Mouse (Mus musculus): ENCODE data around the gene Lbx1. TPM values are rescaled to one million over a fixed set of nuclear protein-coding genes. Genes with fewer than 3 reads are reported as not detected.
A peak's percentile ranks its signal among the peaks of the same experiment; 100 is the strongest.

Lbx1 gene
- total RNA-seq, 2 experiments from 2014 or later, result not detected

GRCm38 (mm10) chr19:45221458-45221783 is 14.2 kb downstream of the Lbx1 start:
- ATAC-seq (replicated peaks; ENCODE audit: low FRiP score, low TSS enrichment, poor library complexity, severe bottlenecking), result no peak

- ATAC-seq (replicated peaks; ENCODE audit: low FRiP score, low TSS enrichment, poor library complexity, severe bottlenecking), result peak; percentile 79
These were observed 14.8 kb downstream of the Lbx1 start for GRCm38 (mm10) chr19:45220593-45221457.

GRCm38 (mm10) chr19:45216240-45216639 is 19.4 kb downstream of the Lbx1 start:
- peak; percentile 58; the same call in 1 of the 2 replicates for ATAC-seq (replicated peaks; ENCODE audit: low FRiP score, low TSS enrichment, poor library complexity, severe bottlenecking)

GRCm38 (mm10) chr19:45215431-45215830 is 20.2 kb downstream of the Lbx1 start:
- ATAC-seq (replicated peaks; ENCODE audit: low FRiP score, low TSS enrichment, poor library complexity, severe bottlenecking), result no peak

GRCm38 (mm10) chr19:45209776-45210422 is 25.7 kb downstream of the Lbx1 start:
- peak; percentile 43; the same call in 1 of the 2 replicates for ATAC-seq (replicated peaks; ENCODE audit: low FRiP score, low TSS enrichment, poor library complexity, severe bottlenecking)

- no peak for ATAC-seq (replicated peaks; ENCODE audit: low FRiP score, low TSS enrichment, poor library complexity, severe bottlenecking)
These were observed 26.4 kb downstream of the Lbx1 start for GRCm38 (mm10) chr19:45209191-45209590.

- ATAC-seq (replicated peaks; ENCODE audit: low FRiP score, low TSS enrichment, poor library complexity, severe bottlenecking), result no peak
These were observed 27.1 kb downstream of the Lbx1 start for GRCm38 (mm10) chr19:45208438-45209060.

GRCm38 (mm10) chr19:45207662-45208437 is 27.8 kb downstream of the Lbx1 start:
- peak; percentile 77 for ATAC-seq (replicated peaks; ENCODE audit: low FRiP score, low TSS enrichment, poor library complexity, severe bottlenecking)

GRCm38 (mm10) chr19:45207153-45207552 is 28.5 kb downstream of the Lbx1 start:
- ATAC-seq (replicated peaks; ENCODE audit: low FRiP score, low TSS enrichment, poor library complexity, severe bottlenecking), result no peak

- ATAC-seq (replicated peaks; ENCODE audit: low FRiP score, low TSS enrichment, poor library complexity, severe bottlenecking), result no peak
These were observed 30.1 kb downstream of the Lbx1 start for GRCm38 (mm10) chr19:45205311-45206105.

GRCm38 (mm10) chr19:45196967-45197366 is 38.6 kb downstream of the Lbx1 start:
- ATAC-seq (replicated peaks; ENCODE audit: low FRiP score, low TSS enrichment, poor library complexity, severe bottlenecking), result no peak

GRCm38 (mm10) chr19:45194651-45195050 is 41.0 kb downstream of the Lbx1 start:
- ATAC-seq (replicated peaks; ENCODE audit: low FRiP score, low TSS enrichment, poor library complexity, severe bottlenecking), result no peak

Other genes with a start within 250 kb of the Lbx1 start
- 1.4 TPM in 1 of 2 replicates, not detected in the other for gene Sema4g, start 246.7 kb downstream of the Lbx1 start, total RNA-seq (2014; fragmentation: Nextera tagmentation)
- gene Sema4g, start 246.7 kb downstream of the Lbx1 start, total RNA-seq (2017), result not detected in 2 replicates
- 32.5 and 37.0 TPM in 2 replicates for gene Twnk, start 230.1 kb downstream of the Lbx1 start, total RNA-seq (2014; fragmentation: Nextera tagmentation)
- 27.1 and 32.6 TPM in 2 replicates for gene Twnk, start 230.1 kb downstream of the Lbx1 start, total RNA-seq (2017)
- 32.2 and 48.4 TPM in 2 replicates for gene Mrpl43, start 229.4 kb downstream of the Lbx1 start, total RNA-seq (2014; fragmentation: Nextera tagmentation)
- gene Mrpl43, start 229.4 kb downstream of the Lbx1 start, total RNA-seq (2017), result 26.3 and 29.0 TPM in 2 replicates
- 9.0 and 10.2 TPM in 2 replicates for gene Lzts2, start 221.4 kb downstream of the Lbx1 start, total RNA-seq (2014; fragmentation: Nextera tagmentation)
- 7.8 and 7.9 TPM in 2 replicates for gene Lzts2, start 221.4 kb downstream of the Lbx1 start, total RNA-seq (2017)
- not detected in 2 replicates for gene Pdzd7, start 190.1 kb downstream of the Lbx1 start, total RNA-seq (2014; fragmentation: Nextera tagmentation)
- not detected in 2 replicates for gene Pdzd7, start 190.1 kb downstream of the Lbx1 start, total RNA-seq (2017)
- gene Sfxn3, start 188.3 kb downstream of the Lbx1 start, total RNA-seq (2014; fragmentation: Nextera tagmentation), result 10.6 and 23.4 TPM in 2 replicates
- 5.8 and 6.4 TPM in 2 replicates for gene Sfxn3, start 188.3 kb downstream of the Lbx1 start, total RNA-seq (2017)
- gene Kazald1, start 160.6 kb downstream of the Lbx1 start, total RNA-seq (2014; fragmentation: Nextera tagmentation), result 1.2 TPM in 1 of 2 replicates, not detected in the other
- gene Kazald1, start 160.6 kb downstream of the Lbx1 start, total RNA-seq (2017), result 0.80 and 1.7 TPM in 2 replicates
- gene Tlx1, start 85.1 kb downstream of the Lbx1 start, total RNA-seq (2014; fragmentation: Nextera tagmentation), result not detected in 2 replicates
- gene Tlx1, start 85.1 kb downstream of the Lbx1 start, total RNA-seq (2017), result not detected in 2 replicates
- 32.8 and 43.0 TPM in 2 replicates for gene Btrc, start 127.9 kb upstream of the Lbx1 start, total RNA-seq (2014; fragmentation: Nextera tagmentation)
- gene Btrc, start 127.9 kb upstream of the Lbx1 start, total RNA-seq (2017), result 14.2 and 28.2 TPM in 2 replicates